ENCODE assay signal across 17 mouse cellular contexts in genomic region chr2:31611400-31611799, GRCm38 (mm10). TPM values are rescaled to one million over a fixed set of nuclear protein-coding genes. Genes with fewer than 3 reads are reported as not detected.
DNase-seq lines count a peak whose midpoint lies in the region; ATAC-seq and TF ChIP-seq lines count a peak whose summit lies in the region.
"Had no signal": no experiment of that assay in that cellular context is flagged by ENCODE, and none has a peak within 500 bp of the region (broad histone marks: within the 10 kb centered on the region; RNA-seq: fewer than 3 reads in every experiment).

No protein-coding gene starts in this region.

- TF ChIP-seq POLR2A in kidney, adult 2 months (IDR thresholded peaks at IDR 0.05; ENCODE audit: low read depth, low read length) = no peak

- no peaks in the 10 kb centered on the region for H3K27me3 ChIP-seq in kidney, adult 2 months (replicated peaks; ENCODE audit: control insufficient read depth, insufficient read depth, low read length)
- H3K27me3 ChIP-seq in kidney, embryonic 14.5 days (ENCODE audit: control insufficient read depth, insufficient read depth, low read length) = no peaks in the 10 kb centered on the region
- H3K27me3 ChIP-seq: Patski had no signal

- peaks cover 1% of the 10 kb centered on the region; the same call in 1 of the 2 replicates for H3K36me3 ChIP-seq in kidney, adult 2 months (ENCODE audit: control insufficient read depth, insufficient read depth, low read length)
- peaks cover 89% of the 10 kb centered on the region for H3K36me3 ChIP-seq in kidney, embryonic 14.5 days (ENCODE audit: control insufficient read depth, insufficient read depth, low read length)

- TF ChIP-seq CTCF in kidney, adult 2 months (conservative IDR thresholded peaks at IDR 0.05; ENCODE audit: insufficient read depth, insufficient read length, low read depth, low read length) = peak; percentile 31

- H3K9me3 ChIP-seq in kidney, embryonic 14.5 days (ENCODE audit: control insufficient read depth, low read length) = no peaks in the 10 kb centered on the region

- H3K4me3 ChIP-seq in kidney, adult 2 months (ENCODE audit: insufficient read depth, low read depth, low read length) = no peak overlapping the region
- H3K4me3 ChIP-seq in kidney, embryonic 14.5 days (ENCODE audit: low read length) = no peak overlapping the region

- ATAC-seq in kidney, embryonic 14.5 days (ENCODE audit: low FRiP score, low TSS enrichment) = no peak
- ATAC-seq: Patski had no signal

- no peak overlapping the region for H3K9ac ChIP-seq in kidney, embryonic 14.5 days (ENCODE audit: low read depth, low read length)

- 87% methylated on average over 8 of the region's 8 CpGs for WGBS in kidney, adult 2 months
- 78% methylated on average over 8 of the region's 8 CpGs for WGBS in kidney, embryonic 14.5 days

- H3K4me1 ChIP-seq in kidney, adult 2 months (ENCODE audit: control insufficient read depth, insufficient read depth, low read length) = no peaks in the 10 kb centered on the region
- H3K4me1 ChIP-seq in kidney, embryonic 14.5 days (ENCODE audit: control insufficient read depth, insufficient read depth, low read length) = no peaks in the 10 kb centered on the region

- H3K27ac ChIP-seq in kidney, adult 2 months (ENCODE audit: insufficient read depth, low read depth, low read length) = no peak overlapping the region
- no peak overlapping the region for H3K27ac ChIP-seq in kidney, embryonic 14.5 days (ENCODE audit: low read depth, low read length)

- DNase-seq in kidney, adult 2 months = no peak
- DNase-seq in 416B (ENCODE audit: low read depth) (peak; percentile 8), A20 (ENCODE audit: low read depth, low spot score) (peak; percentile 10)
- peak; percentile 33 for DNase-seq in embryo, embryonic 10.5 days (ENCODE audit: low spot score)
- no peak for DNase-seq in lung, postnatal 10 days
- DNase-seq in heart, adult 8-10 months (ENCODE audit: low spot score) = no peak
- DNase-seq: adrenal gland, postnatal 14 days; cerebellum, adult 11 months; heart, postnatal 14 days; kidney, adult 9 months; lung, postnatal 36 days had no signal

- H3K4me2 ChIP-seq in kidney, embryonic 14.5 days (replicated peaks; ENCODE audit: low read depth, low read length) = no peak overlapping the region

RNA-seq across cellular contexts. Expression of gene Prdm12, which starts 28.4 kb away (rescaled TPM):
- not detected in 2 replicates for polyA plus RNA-seq in kidney, adult 2 months (2012; rRNA removed)
- polyA plus RNA-seq in kidney, embryonic 14.5 days (2014; fragmentation: Nextera tagmentation; extraction: Ambion mirVana) = not detected in 2 replicates
- not detected for total RNA-seq in heart, adult 8-10 months (2022)
- total RNA-seq: adrenal gland, postnatal 14 days; granulocyte monocyte progenitor cell, adult 5-6 weeks; heart, postnatal 14 days; layer of hippocampus, postnatal 25 days; monocyte, adult 5-6 weeks had no signal
- polyA plus RNA-seq: Patski; stomach, embryonic 16.5 days had no signal

RNA-seq across cellular contexts. Expression of gene Fubp3, which starts 38.9 kb away (rescaled TPM):
- 23.6 and 34.7 TPM in 2 replicates for polyA plus RNA-seq in kidney, adult 2 months (2012; rRNA removed)
- polyA plus RNA-seq in kidney, embryonic 14.5 days (2014; fragmentation: Nextera tagmentation; extraction: Ambion mirVana) = 81.5 and 102 TPM in 2 replicates
- 10 to 100 TPM; 12.8 to 20.0 (median 14.7) TPM for total RNA-seq in heart, adult 8-10 months (2022)

RNA-seq across cellular contexts. Expression of gene Exosc2, which starts 59.1 kb away (rescaled TPM):
- 9.8 and 11.4 TPM in 2 replicates for polyA plus RNA-seq in kidney, adult 2 months (2012; rRNA removed)
- polyA plus RNA-seq in kidney, embryonic 14.5 days (2014; fragmentation: Nextera tagmentation; extraction: Ambion mirVana) = 64.9 and 73.6 TPM in 2 replicates
- 1 to 10 TPM; 7.0 to 9.1 (median 8.1) TPM for total RNA-seq in heart, adult 8-10 months (2022)

Comparison
In these comparisons a context has a peak if more than half of its experiments do, and no peak if none do; other contexts are left out.
1. DNase-seq: peak in 416B (single experiment), A20 (single experiment) and embryo, embryonic 10.5 days (single experiment); none in kidney, adult 2 months (single experiment), lung, postnatal 10 days (single experiment) and heart, adult 8-10 months (single experiment).